Mouse (Mus musculus): ENCODE measurements around the gene Clec4b1. TPM values are rescaled to one million over a fixed set of nuclear protein-coding genes. Genes with fewer than 3 reads are reported as not detected.

Clec4b1 gene
- 5.3 and 13.1 TPM in 2 replicates for polyA plus RNA-seq (2012; rRNA removed; ENCODE audit: low replicate concordance)

GRCm38 (mm10) chr6:123049742-123050372 lies at the start of gene Clec4b1:
Gene Clec4b1 (plus strand): TSS chr6:123049962.

GRCm38 (mm10) chr6:123106128-123106527 lies 56.4 kb downstream of the Clec4b1 start, which contains the start of gene Clec4a2:
Gene Clec4a2 (plus strand): TSS chr6:123106428.

Other genes with a start within 250 kb of the Clec4b1 start
- gene Slc2a3, start 248.3 kb upstream of the Clec4b1 start, polyA plus RNA-seq (2012; rRNA removed; ENCODE audit: low replicate concordance): 5.2 and 7.5 TPM in 2 replicates
- 12.5 and 17.2 TPM in 2 replicates for gene Foxj2, start 230.0 kb upstream of the Clec4b1 start, polyA plus RNA-seq (2012; rRNA removed; ENCODE audit: low replicate concordance)
- gene C3ar1, start 193.8 kb upstream of the Clec4b1 start, polyA plus RNA-seq (2012; rRNA removed; ENCODE audit: low replicate concordance): 5.6 and 17.1 TPM in 2 replicates
- gene Necap1, start 175.5 kb upstream of the Clec4b1 start, polyA plus RNA-seq (2012; rRNA removed; ENCODE audit: low replicate concordance): 9.5 and 23.8 TPM in 2 replicates
- 4.8 and 14.8 TPM in 2 replicates for gene Clec4a1, start 128.1 kb upstream of the Clec4b1 start, polyA plus RNA-seq (2012; rRNA removed; ENCODE audit: low replicate concordance)
- gene Clec4a3, start 97.4 kb upstream of the Clec4b1 start, polyA plus RNA-seq (2012; rRNA removed; ENCODE audit: low replicate concordance): 1.9 and 7.7 TPM in 2 replicates
- gene Clec4a4, start 59.6 kb upstream of the Clec4b1 start, polyA plus RNA-seq (2012; rRNA removed; ENCODE audit: low replicate concordance): not detected in 2 replicates
- 2.5 and 6.4 TPM in 2 replicates for gene Clec4a2, start 56.5 kb downstream of the Clec4b1 start, polyA plus RNA-seq (2012; rRNA removed; ENCODE audit: low replicate concordance)
- gene Clec4b2, start 122.9 kb downstream of the Clec4b1 start, polyA plus RNA-seq (2012; rRNA removed; ENCODE audit: low replicate concordance): not detected in 2 replicates
- gene Clec4n, start 179.9 kb downstream of the Clec4b1 start, polyA plus RNA-seq (2012; rRNA removed; ENCODE audit: low replicate concordance): 2.8 and 5.1 TPM in 2 replicates
- gene Clec4d, start 212.1 kb downstream of the Clec4b1 start, polyA plus RNA-seq (2012; rRNA removed; ENCODE audit: low replicate concordance): 0.16 and 0.23 TPM in 2 replicates
- gene Clec4e, start 239.9 kb downstream of the Clec4b1 start, polyA plus RNA-seq (2012; rRNA removed; ENCODE audit: low replicate concordance): 0.11 and 0.12 TPM in 2 replicates